Mouse (Mus musculus) neutrophil, adult 5-6 weeks (primary cell): ENCODE data around the gene Rsrp1. TPM values are rescaled to one million over a fixed set of nuclear protein-coding genes. Genes with fewer than 3 reads are reported as not detected.
A peak's percentile ranks its signal among the peaks of the same experiment; 100 is the strongest.

Experiments used
- ATAC-seq: fragments of 151-379, 151-347 bp; 2 replicates; pipeline ENCODE4 v1.8.0; 2017; ENCODE audit warnings: mild to moderate bottlenecking, moderate TSS enrichment; ENCODE audit not compliant: insufficient number of reproducible peaks, poor library complexity, low FRiP score, severe bottlenecking; ENCODE audit errors: extremely low read depth
- total RNA-seq: library from RNA; stranded (forward); fragments of 200-1000 nt; gene quantifications from 2 replicates; pipeline ENCODE4 v1.2.3, GENCODE M21; 2017

Gene Rsrp1
- total RNA-seq, 1 experiment from 2014 or later: 656 TPM

DNA sequence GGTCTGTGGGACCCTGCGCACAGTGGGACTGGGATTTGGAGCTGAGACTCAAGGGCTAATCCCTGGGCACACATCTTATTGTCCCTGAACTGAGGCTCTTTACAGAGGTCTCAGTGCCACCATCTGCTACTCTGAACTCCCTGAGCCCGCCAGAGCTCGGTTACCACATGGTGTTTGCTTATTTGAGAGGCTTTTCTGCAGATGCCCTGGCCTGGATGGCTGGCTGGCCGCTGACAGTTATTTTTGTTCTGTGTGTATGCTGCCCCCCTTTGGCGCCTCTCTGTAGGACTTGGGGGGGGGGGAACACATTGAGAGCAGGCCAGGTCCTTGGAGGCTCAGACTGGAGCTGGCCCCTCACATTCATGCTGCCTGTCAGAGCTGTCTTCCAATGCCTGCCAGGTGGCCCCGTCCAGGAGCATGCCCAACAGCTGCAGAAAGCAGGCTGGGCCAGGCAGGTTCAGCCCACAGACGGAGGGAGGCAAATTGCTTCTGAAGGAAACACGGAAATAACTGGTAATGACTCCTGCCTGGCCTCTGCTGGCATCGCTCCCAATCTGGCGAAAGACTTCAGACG lies 27.2 kb downstream of the Rsrp1 start:
- peak; percentile 40 for ATAC-seq

- no peak for ATAC-seq
Observed at GRCm38 (mm10) chr4:134954461-134954860, 31.1 kb downstream of the Rsrp1 start.

- no peak for ATAC-seq
Observed at GRCm38 (mm10) chr4:134955196-134955595, 31.8 kb downstream of the Rsrp1 start.

GRCm38 (mm10) chr4:134955845-134956244 lies 32.5 kb downstream of the Rsrp1 start:
- no peak for ATAC-seq

DNA sequence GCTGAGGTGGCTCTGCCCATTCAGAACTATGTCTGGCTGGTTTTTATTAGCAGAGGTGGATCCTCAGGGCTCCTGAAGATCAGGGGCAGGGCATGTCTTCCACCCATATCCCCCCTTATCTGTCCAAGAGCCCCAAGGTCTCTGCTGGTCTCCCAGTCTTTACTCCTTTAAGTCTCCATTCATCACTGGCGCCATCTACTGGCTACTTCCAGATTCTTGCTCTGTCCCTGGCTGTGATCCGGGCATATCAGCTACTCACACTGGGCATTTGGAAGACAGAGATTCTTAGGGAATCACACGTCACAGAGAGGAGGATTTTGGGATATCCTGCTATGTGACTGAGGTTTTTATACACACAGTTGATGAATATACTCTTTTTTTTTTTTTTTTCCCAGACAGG lies 32.9 kb downstream of the Rsrp1 start:
- ATAC-seq: peak; percentile 49; the same call in 1 of the 2 replicates

DNA sequence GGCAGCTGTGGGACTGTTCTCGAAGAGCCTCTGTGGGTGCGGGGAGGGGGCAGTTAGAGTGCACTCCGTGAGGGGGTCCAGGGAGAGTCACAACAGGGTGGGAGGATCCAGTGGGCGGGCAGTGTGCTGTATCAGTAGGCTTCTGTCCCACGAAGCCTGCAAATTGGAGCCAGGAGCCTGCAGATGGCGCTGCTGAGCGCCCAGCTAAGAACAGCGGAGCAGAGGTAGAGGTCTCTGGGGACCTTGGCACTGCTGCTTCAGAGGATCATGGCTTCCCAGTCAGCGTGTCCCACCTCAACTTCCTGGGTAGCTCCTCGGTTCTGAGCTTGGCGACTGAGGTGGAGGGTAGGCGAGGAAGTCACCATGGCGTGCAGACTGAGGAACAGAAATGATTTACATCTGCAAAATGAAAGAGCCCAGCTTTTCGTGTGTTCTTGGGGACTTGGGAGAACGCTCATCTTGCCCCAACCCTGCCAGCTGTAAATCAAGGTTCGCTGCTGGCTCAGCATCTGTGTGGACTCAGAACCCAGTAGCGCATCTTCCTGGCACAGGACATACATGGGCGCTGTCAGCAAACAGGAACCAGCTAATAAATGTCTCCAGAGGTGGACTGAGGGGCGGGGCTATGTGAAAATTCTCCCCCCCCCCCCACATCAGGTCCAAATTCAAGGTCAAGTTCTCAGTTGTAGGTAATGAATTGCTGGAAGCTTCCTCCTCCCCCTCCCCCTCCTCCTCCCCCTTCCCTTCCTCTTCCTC lies 39.8 kb downstream of the Rsrp1 start:
- ATAC-seq: peak; percentile 51; the same call in 1 of the 2 replicates

GRCm38 (mm10) chr4:134967887-134968604 lies 44.7 kb downstream of the Rsrp1 start:
- ATAC-seq: peak; percentile 47

DNA sequence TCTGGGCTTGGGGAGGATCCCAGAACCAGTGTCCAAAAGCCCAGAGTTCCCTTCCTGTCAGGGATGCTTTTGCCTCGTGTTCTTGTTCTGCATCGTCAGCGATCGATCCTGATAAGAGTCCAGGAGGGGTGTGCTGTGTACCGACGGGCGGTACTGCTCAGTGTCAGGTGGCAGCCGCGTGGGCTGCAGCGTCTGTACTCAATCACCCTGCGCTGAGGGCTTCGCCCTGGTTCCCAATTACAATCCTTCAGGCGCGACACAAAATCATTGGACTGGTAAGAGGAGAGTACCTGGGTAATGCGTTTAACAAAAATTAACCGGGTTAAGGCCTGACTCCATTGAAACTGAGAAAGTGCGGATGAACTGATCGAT lies 45.2 kb downstream of the Rsrp1 start:
- ATAC-seq: no peak

GRCm38 (mm10) chr4:134975261-134975928 lies 52.0 kb downstream of the Rsrp1 start:
- ATAC-seq: no peak

GRCm38 (mm10) chr4:134975929-134976308 lies 52.5 kb downstream of the Rsrp1 start:
- ATAC-seq: no peak

Other genes with a start within 250 kb of the Rsrp1 start
- 2.0 and 2.2 TPM in 2 replicates for gene Man1c1, start 219.3 kb upstream of the Rsrp1 start, total RNA-seq
- 25.7 and 27.0 TPM in 2 replicates for gene Ldlrap1, start 155.6 kb upstream of the Rsrp1 start, total RNA-seq
- 36.6 and 42.2 TPM in 2 replicates for gene Maco1, start 70.2 kb upstream of the Rsrp1 start, total RNA-seq
- 0.98 TPM in 1 of 2 replicates, not detected in the other for gene Rhd, start 59.1 kb upstream of the Rsrp1 start, total RNA-seq
- 292 TPM in 2 replicates for gene Tmem50a, start 8.6 kb upstream of the Rsrp1 start, total RNA-seq
- 473 and 479 TPM in 2 replicates for gene Syf2, start 7.3 kb downstream of the Rsrp1 start, total RNA-seq
- 24.0 and 27.3 TPM in 2 replicates for gene Runx3, start 197.1 kb downstream of the Rsrp1 start, total RNA-seq